ENCODE assay signal across 13 mouse cellular contexts in genomic region chr12:52435795-52436211, GRCm38 (mm10).
DNase-seq lines count a peak whose midpoint lies in the region; ATAC-seq and TF ChIP-seq lines count a peak whose summit lies in the region.
"Had no signal": no experiment of that assay in that cellular context is flagged by ENCODE, and none has a peak within 500 bp of the region (broad histone marks: within the 10 kb centered on the region; RNA-seq: fewer than 3 reads in every experiment).

No protein-coding gene starts in this region.

- H3K4me2 ChIP-seq in forebrain, embryonic 16.5 days (ENCODE audit: low read length), result peak overlapping the region; percentile 24
- peak overlapping the region; percentile 34 for H3K4me2 ChIP-seq in midbrain, embryonic 14.5 days (ENCODE audit: low read length)
- H3K4me2 ChIP-seq: limb, embryonic 12.5 days had no signal

- 28% methylated on average over 16 of the region's 16 CpGs for WGBS in forebrain, embryonic 16.5 days
- WGBS in midbrain, embryonic 14.5 days, result 36% methylated on average over 16 of the region's 16 CpGs

- DNase-seq in embryo, embryonic 10.5 days (ENCODE audit: low spot score), result peak; percentile 45
- DNase-seq in embryo, embryonic 10 days (ENCODE audit: low spot score), result no peak
- no peak for DNase-seq in ES-E14 (ENCODE audit: low read depth, low spot score)
- peak; percentile 69 for DNase-seq in midbrain, embryonic 14.5 days
- DNase-seq in cerebellum, adult 11 months, result no peak
- no peak for DNase-seq in right cerebral cortex, postnatal 4 days
- DNase-seq: adrenal gland, postnatal 14 days; cerebellum, adult 9-10 months; right cerebral cortex, postnatal 14 days had no signal

- H3K9ac ChIP-seq in ES-E14 (ENCODE audit: insufficient read depth, low read depth, low read length, poor library complexity, severe bottlenecking), result no peak overlapping the region
- no peak overlapping the region for H3K9ac ChIP-seq in forebrain, embryonic 16.5 days (replicated peaks; ENCODE audit: low read depth, low read length)
- no peak overlapping the region for H3K9ac ChIP-seq in midbrain, embryonic 14.5 days (replicated peaks; ENCODE audit: low read length)
- H3K9ac ChIP-seq: limb, embryonic 12.5 days had no signal

- H3K9me3 ChIP-seq in ES-E14 (ENCODE audit: control insufficient read depth, insufficient read depth, low read depth, low read length), result no peaks in the 10 kb centered on the region
- H3K9me3 ChIP-seq in forebrain, embryonic 16.5 days (ENCODE audit: control insufficient read depth, low read length), result no peaks in the 10 kb centered on the region
- no peaks in the 10 kb centered on the region for H3K9me3 ChIP-seq in midbrain, embryonic 14.5 days (ENCODE audit: control insufficient read depth, low read length)
- H3K9me3 ChIP-seq: limb, embryonic 12.5 days had no signal

- 0 out of 4 replicates have a peak overlapping the region, but pooled peaks of 1 of the 2 experiments have one; percentile 17 for H3K4me3 ChIP-seq in ES-E14 (ENCODE audit: insufficient read depth in 1 of 2, low read depth in 1 of 2, low read length in 2 of 2, poor library complexity in 1 of 2, severe bottlenecking in 1 of 2)
- H3K4me3 ChIP-seq in forebrain, embryonic 16.5 days (replicated peaks; ENCODE audit: low read length), result no peak overlapping the region
- H3K4me3 ChIP-seq in midbrain, embryonic 14.5 days (replicated peaks; ENCODE audit: low read depth, low read length), result no peak overlapping the region
- H3K4me3 ChIP-seq: erythroblast, embryonic 14.5 days; limb, embryonic 12.5 days had no signal

- H3K27ac ChIP-seq in ES-E14 (ENCODE audit: insufficient read depth, low read depth, low read length, poor library complexity, severe bottlenecking), result no peak overlapping the region
- no peak overlapping the region for H3K27ac ChIP-seq in forebrain, embryonic 16.5 days (ENCODE audit: low read length)
- peak overlapping the region; percentile 17; the same call in 1 of the 2 replicates for H3K27ac ChIP-seq in midbrain, embryonic 14.5 days (replicated peaks; ENCODE audit: low read depth, low read length)
- H3K27ac ChIP-seq: limb, embryonic 12.5 days had no signal

- in situ Hi-C loops in ES-E14 (cut with MboI; ENCODE audit: low sequenced_read_pairs in 2 of 2, unreplicated experiment in 2 of 2), result no loop called here

- ATAC-seq in forebrain, embryonic 16.5 days, result peak; percentile 72
- ATAC-seq in midbrain, embryonic 14.5 days (ENCODE audit: low FRiP score, low TSS enrichment), result peak; percentile 64; the same call in 1 of the 2 replicates
- no peak for ATAC-seq in frontal cortex, adult (ENCODE audit: low TSS enrichment)

- no peaks in the 10 kb centered on the region for H3K27me3 ChIP-seq in forebrain, embryonic 16.5 days (replicated peaks; ENCODE audit: control insufficient read depth, insufficient read depth, low read length)
- H3K27me3 ChIP-seq in midbrain, embryonic 14.5 days (ENCODE audit: control insufficient read depth, insufficient read depth, low read length), result no peaks in the 10 kb centered on the region
- H3K27me3 ChIP-seq: limb, embryonic 12.5 days had no signal

- H3K4me1 ChIP-seq in ES-E14 (ENCODE audit: control insufficient read depth in 2 of 2, insufficient read depth in 2 of 2, low read length in 2 of 2, poor library complexity in 1 of 2), result peaks cover 2 to 3% of the 10 kb centered on the region in 2 experiments; a peak in 3 of 4 replicates
- peaks cover 6% of the 10 kb centered on the region for H3K4me1 ChIP-seq in forebrain, embryonic 16.5 days (replicated peaks; ENCODE audit: control insufficient read depth, insufficient read depth, low read length)
- peaks cover 3% of the 10 kb centered on the region; the same call in 1 of the 2 replicates for H3K4me1 ChIP-seq in midbrain, embryonic 14.5 days (ENCODE audit: control insufficient read depth, insufficient read depth, low read length)
- H3K4me1 ChIP-seq: limb, embryonic 12.5 days had no signal

- no peaks in the 10 kb centered on the region for H3K36me3 ChIP-seq in ES-E14 (ENCODE audit: control insufficient read depth, insufficient read depth, low read length, poor library complexity, severe bottlenecking)
- no peaks in the 10 kb centered on the region for H3K36me3 ChIP-seq in forebrain, embryonic 16.5 days (ENCODE audit: control insufficient read depth, insufficient read depth)
- no peaks in the 10 kb centered on the region for H3K36me3 ChIP-seq in midbrain, embryonic 14.5 days (ENCODE audit: control insufficient read depth, insufficient read depth, low read length)
- H3K36me3 ChIP-seq: limb, embryonic 12.5 days had no signal

TF ChIP-seq in ES-E14, 5 proteins besides CTCF, POLR2A, EP300 and RAD21:
- TF ChIP-seq MAFK (IDR thresholded peaks at IDR 0.05; ENCODE audit: insufficient read depth, low read depth, low read length) (no peak), ZNF384 (IDR thresholded peaks at IDR 0.05; ENCODE audit: low read depth, low read length) (0 out of 2 replicates have a peak, but pooled peaks have one; percentile 62)

Comparison
In these comparisons a context has a peak if more than half of its experiments do, and no peak if none do; other contexts are left out.
1. DNase-seq: peak in embryo, embryonic 10.5 days (single experiment) and midbrain, embryonic 14.5 days (single experiment); none in embryo, embryonic 10 days (single experiment), ES-E14 (single experiment), cerebellum, adult 11 months (single experiment) and right cerebral cortex, postnatal 4 days (single experiment).